Mouse (Mus musculus): Measurements from ENCODE around the gene Cadm4.

Gene Cadm4

GRCm38 (mm10) chr7:24479685-24480084 is 2.1 kb upstream of the Cadm4 start:
- TF ChIP-seq GATA4 (IDR thresholded peaks at IDR 0.05; ENCODE audit: insufficient replicate concordance, low read length) = no peak

- TF ChIP-seq GATA4 (IDR thresholded peaks at IDR 0.05; ENCODE audit: insufficient replicate concordance, low read length) = no peak
Measured at GRCm38 (mm10) chr7:24480121-24480941, 1.5 kb upstream of the Cadm4 start.

GRCm38 (mm10) chr7:24480986-24481473 is 793 bp upstream of the Cadm4 start:
- no peak for TF ChIP-seq GATA4 (IDR thresholded peaks at IDR 0.05; ENCODE audit: insufficient replicate concordance, low read length)

GRCm38 (mm10) chr7:24482208-24483020 is 591 bp downstream of the Cadm4 start:
- TF ChIP-seq GATA4 (IDR thresholded peaks at IDR 0.05; ENCODE audit: insufficient replicate concordance, low read length) = no peak

- no peak for TF ChIP-seq GATA4 (IDR thresholded peaks at IDR 0.05; ENCODE audit: insufficient replicate concordance, low read length)
Measured at GRCm38 (mm10) chr7:24485481-24485880, 3.7 kb downstream of the Cadm4 start.

GRCm38 (mm10) chr7:24486654-24487130 is 4.9 kb downstream of the Cadm4 start:
- no peak for TF ChIP-seq GATA4 (IDR thresholded peaks at IDR 0.05; ENCODE audit: insufficient replicate concordance, low read length)

- no peak for TF ChIP-seq GATA4 (IDR thresholded peaks at IDR 0.05; ENCODE audit: insufficient replicate concordance, low read length)
Measured at GRCm38 (mm10) chr7:24487403-24487802, 5.6 kb downstream of the Cadm4 start.

- no peak for TF ChIP-seq GATA4 (IDR thresholded peaks at IDR 0.05; ENCODE audit: insufficient replicate concordance, low read length)
Measured at GRCm38 (mm10) chr7:24488303-24488702, 6.5 kb downstream of the Cadm4 start.

- TF ChIP-seq GATA4 (IDR thresholded peaks at IDR 0.05; ENCODE audit: insufficient replicate concordance, low read length) = no peak
Measured at GRCm38 (mm10) chr7:24499856-24500577, 18.2 kb downstream of the Cadm4 start.

GRCm38 (mm10) chr7:24500929-24501328 is 19.1 kb downstream of the Cadm4 start:
- no peak for TF ChIP-seq GATA4 (IDR thresholded peaks at IDR 0.05; ENCODE audit: insufficient replicate concordance, low read length)

- no peak for TF ChIP-seq GATA4 (IDR thresholded peaks at IDR 0.05; ENCODE audit: insufficient replicate concordance, low read length)
Measured at GRCm38 (mm10) chr7:24501492-24501891, 19.7 kb downstream of the Cadm4 start.

GRCm38 (mm10) chr7:24504004-24504403 is 22.2 kb downstream of the Cadm4 start:
- TF ChIP-seq GATA4 (IDR thresholded peaks at IDR 0.05; ENCODE audit: insufficient replicate concordance, low read length) = no peak

- no peak for TF ChIP-seq GATA4 (IDR thresholded peaks at IDR 0.05; ENCODE audit: insufficient replicate concordance, low read length)
Measured at GRCm38 (mm10) chr7:24504868-24505267, 23.0 kb downstream of the Cadm4 start.

- TF ChIP-seq GATA4 (IDR thresholded peaks at IDR 0.05; ENCODE audit: insufficient replicate concordance, low read length) = no peak
Measured at GRCm38 (mm10) chr7:24505447-24506064, 23.7 kb downstream of the Cadm4 start.

- TF ChIP-seq GATA4 (IDR thresholded peaks at IDR 0.05; ENCODE audit: insufficient replicate concordance, low read length) = no peak
Measured at GRCm38 (mm10) chr7:24506065-24506459, 24.2 kb downstream of the Cadm4 start.

All from liver, adult (tissue).